19 mouse cellular contexts compared by ENCODE assay signal in the genomic region with DNA sequence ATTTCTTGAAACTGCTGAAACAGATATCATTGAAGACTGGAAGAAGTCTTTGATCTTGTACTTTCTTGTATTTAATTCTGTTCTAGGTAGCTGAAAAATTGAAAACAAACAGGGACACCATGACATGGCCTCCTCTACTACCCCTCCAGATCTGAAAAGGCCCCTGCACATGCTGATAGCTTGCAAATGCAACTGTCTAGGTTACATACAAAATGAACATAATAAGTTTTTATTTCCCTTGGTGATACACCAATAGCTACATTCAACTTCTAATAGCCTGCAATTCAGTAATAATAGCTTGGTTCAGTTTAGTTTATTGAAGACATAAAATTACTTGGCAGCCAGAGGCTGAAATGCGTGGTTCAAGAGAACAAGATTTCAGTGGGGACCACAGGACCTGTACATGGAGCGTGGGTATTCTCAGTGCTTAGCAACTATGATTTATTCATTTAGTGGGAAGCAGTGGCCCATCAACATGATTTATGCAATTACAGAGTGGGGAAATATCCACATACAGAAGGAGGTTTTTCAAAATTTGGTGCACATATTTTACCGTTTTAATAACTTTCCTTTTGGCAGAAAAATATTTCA.
"Had no signal": no experiment of that assay in that cellular context is flagged by ENCODE, and none has a peak within 500 bp of the region (broad histone marks: within the 10 kb centered on the region; RNA-seq: fewer than 3 reads in every experiment).

No protein-coding gene starts in this region.

- H3K9me3 ChIP-seq: liver, embryonic 13.5 days; liver, embryonic 15.5 days; lung, embryonic 15.5 days; midbrain, embryonic 10.5 days; midbrain, embryonic 13.5 days; midbrain, embryonic 15.5 days; neural tube, embryonic 12.5 days; stomach, embryonic 15.5 days had no signal

- H3K27ac ChIP-seq: liver, embryonic 13.5 days; liver, embryonic 15.5 days; lung, embryonic 15.5 days; midbrain, embryonic 10.5 days; midbrain, embryonic 13.5 days; midbrain, embryonic 15.5 days; neural tube, embryonic 12.5 days; stomach, embryonic 15.5 days; stomach, postnatal 0 days had no signal

- ATAC-seq: liver, postnatal 0 days; lung, postnatal 0 days; midbrain, embryonic 13.5 days; midbrain, embryonic 15.5 days had no signal

- H3K4me3 ChIP-seq: liver, embryonic 13.5 days; liver, embryonic 15.5 days; lung, embryonic 15.5 days; midbrain, embryonic 10.5 days; midbrain, embryonic 13.5 days; midbrain, embryonic 15.5 days; myocyte; neural tube, embryonic 12.5 days; stomach, embryonic 15.5 days had no signal

- H3K36me3 ChIP-seq: liver, embryonic 13.5 days; liver, embryonic 15.5 days; lung, embryonic 15.5 days; midbrain, embryonic 10.5 days; midbrain, embryonic 13.5 days; midbrain, embryonic 15.5 days; neural tube, embryonic 12.5 days; stomach, embryonic 15.5 days had no signal

- H3K4me2 ChIP-seq: liver, embryonic 13.5 days; liver, embryonic 15.5 days; lung, embryonic 15.5 days; midbrain, embryonic 13.5 days; midbrain, embryonic 15.5 days; neural tube, embryonic 12.5 days; stomach, embryonic 15.5 days had no signal

- H3K27me3 ChIP-seq: liver, embryonic 13.5 days; liver, embryonic 15.5 days; lung, embryonic 15.5 days; midbrain, embryonic 13.5 days; midbrain, embryonic 15.5 days; neural tube, embryonic 12.5 days; stomach, embryonic 15.5 days had no signal

- H3K9ac ChIP-seq: liver, embryonic 13.5 days; liver, embryonic 15.5 days; liver, postnatal 0 days; lung, embryonic 15.5 days; midbrain, embryonic 13.5 days; midbrain, embryonic 15.5 days; neural tube, embryonic 12.5 days; stomach, embryonic 15.5 days had no signal

- H3K4me1 ChIP-seq: liver, embryonic 13.5 days; liver, embryonic 15.5 days; lung, embryonic 15.5 days; midbrain, embryonic 10.5 days; midbrain, embryonic 13.5 days; midbrain, embryonic 15.5 days; neural tube, embryonic 12.5 days; stomach, embryonic 15.5 days had no signal

- DNase-seq: liver, embryonic 13.5 days; liver, postnatal 0 days; lung, adult 2 months; lung, postnatal 14 days; lung, postnatal 4 days; right cerebral cortex, postnatal 14 days; thymus, adult 2 months; thymus, postnatal 25 days; thymus, postnatal 4 days had no signal
